Mouse (Mus musculus) intestine, embryonic 14.5 days (tissue): ENCODE measurements around the gene Osbpl11. TPM values are rescaled to one million over a fixed set of nuclear protein-coding genes. Genes with fewer than 3 reads are reported as not detected.
"Not testable (repeated sequence)": the region's sequence is repeated elsewhere in the genome, so short reads cannot be mapped to it uniquely, and the experiment has no call there.

Experiments used
- ATAC-seq: fragments of 200-750 bp; cut with Nextera tagmentation; replicated peaks from 2 replicates; pipeline ENCODE4 v1.8.0; 2017; ENCODE audit warnings: low read depth, moderate number of reproducible peaks, moderate TSS enrichment, moderate library complexity; ENCODE audit not compliant: low FRiP score, low TSS enrichment
- DNase-seq: peaks from one replicate; pipeline ENCODE4 v3.0.0-alpha.2; 2018; ENCODE audit warnings: low spot score
- H3K27ac ChIP-seq: fragments of 300-500 bp; sonication (generic); 2 replicates; pipeline ENCODE4 v1.5.1; 2014; ENCODE audit warnings: low read depth, mild to moderate bottlenecking, control low read depth
- H3K27me3 ChIP-seq: fragments of 300-500 bp; sonication (generic); replicated peaks from 2 replicates; pipeline ENCODE4 v1.6.1; 2014; ENCODE audit warnings: low read length, control low read depth; ENCODE audit not compliant: control insufficient read depth, insufficient read depth
- H3K36me3 ChIP-seq: fragments of 300-500 bp; sonication (generic); 2 replicates; pipeline ENCODE4 v1.6.1; 2014; ENCODE audit warnings: low read length, control low read depth; ENCODE audit not compliant: control insufficient read depth, insufficient read depth
- H3K4me1 ChIP-seq: fragments of 300-500 bp; sonication (generic); replicated peaks from 2 replicates; pipeline ENCODE4 v1.6.1; 2014; ENCODE audit warnings: low read length, control low read depth, mixed read lengths; ENCODE audit not compliant: control insufficient read depth, insufficient read depth
- H3K4me2 ChIP-seq: fragments of 300-500 bp; sonication (generic); 2 replicates; pipeline ENCODE4 v1.6.1; 2014; ENCODE audit warnings: low read length
- H3K4me3 ChIP-seq: fragments of 300-500 bp; sonication (generic); 2 replicates; pipeline ENCODE4 v1.5.1; 2014; ENCODE audit warnings: low read depth, low read length, control low read depth, mixed read lengths
- H3K9ac ChIP-seq: fragments of 300-500 bp; sonication (generic); 2 replicates; pipeline ENCODE4 v1.6.1; 2014; ENCODE audit warnings: mild to moderate bottlenecking, low read length
- H3K9me3 ChIP-seq: fragments of 300-500 bp; sonication (generic); 2 replicates; pipeline ENCODE4 v1.6.1; 2016; ENCODE audit warnings: low read length, control low read depth; ENCODE audit not compliant: control insufficient read depth
- WGBS: fragments of 180-500 bp; shearing (Covaris S2); extraction: QIAGEN DNeasy Blood & Tissue Kit; methylation state at CpG from one replicate; pipeline ENCODE4 v1.1.7; 2014; 5-methylcytosine and 5-hydroxymethylcytosine counted together
- polyA plus RNA-seq: library from polyadenylated mRNA; unstranded; fragments of >200 nt; fragmentation: Nextera tagmentation; extraction: Ambion mirVana; gene quantifications from 2 replicates; pipeline ENCODE4 v1.2.1, GENCODE M21; 2014

Gene Osbpl11
- polyA plus RNA-seq, 1 experiment from 2014 or later, result 14.9 TPM

- 49% methylated on average over 9 of the region's 9 CpGs for WGBS
- Histone ChIP-seq H3K27ac (no peak overlapping the region), H3K27me3 (no peaks in the 10 kb centered on the region), H3K9ac (no peak overlapping the region), H3K4me2 (no peak overlapping the region), H3K9me3 (no peaks in the 10 kb centered on the region), H3K4me3 (no peak overlapping the region), H3K4me1 (peaks cover 10% of the 10 kb centered on the region; the same call in 1 of the 2 replicates), H3K36me3 (no peaks in the 10 kb centered on the region)
- no peak for DNase-seq
- ATAC-seq, result no peak
These were observed 13.9 kb upstream of the Osbpl11 start for GRCm38 (mm10) chr16:33170716-33171587.

GRCm38 (mm10) chr16:33171800-33172199, 13.1 kb upstream of the Osbpl11 start:
- Histone ChIP-seq H3K9me3 (no peaks in the 10 kb centered on the region), H3K4me3 (no peak overlapping the region), H3K27me3 (no peaks in the 10 kb centered on the region), H3K36me3 (no peaks in the 10 kb centered on the region), H3K9ac (no peak overlapping the region), H3K27ac (no peak overlapping the region), H3K4me1 (peaks cover 10% of the 10 kb centered on the region; the same call in 1 of the 2 replicates), H3K4me2 (no peak overlapping the region)
- ATAC-seq (no peak), DNase-seq (no peak)
- whole genome bisulfite sequencing, result 73% methylated on average over 6 of the region's 6 CpGs

DNA sequence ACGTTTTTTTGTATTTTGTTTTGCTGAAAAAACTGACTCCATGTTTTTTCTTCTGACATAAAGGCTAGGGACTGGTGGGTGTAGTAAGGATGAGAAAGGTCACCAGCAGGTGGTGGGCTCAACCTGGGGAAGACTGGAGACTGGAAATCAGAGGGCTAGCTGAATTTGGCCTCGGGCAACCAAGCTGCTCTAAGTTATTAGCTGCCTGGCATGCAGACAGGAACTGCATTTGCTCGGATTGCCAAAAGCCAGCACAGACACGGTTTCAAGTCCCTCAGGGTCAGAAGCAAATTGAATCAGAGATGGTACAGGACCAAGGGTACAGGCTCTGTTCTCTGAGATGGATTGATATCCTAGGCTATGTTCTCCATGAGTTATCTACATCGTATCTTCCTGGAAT, 11.7 kb upstream of the Osbpl11 start:
- peaks cover 10% of the 10 kb centered on the region; the same call in 1 of the 2 replicates for H3K4me1 ChIP-seq
- no peak overlapping the region for H3K9ac ChIP-seq
- H3K4me3 ChIP-seq, result no peak overlapping the region
- ATAC-seq, result no peak
- H3K9me3 ChIP-seq, result no peaks in the 10 kb centered on the region
- no peak overlapping the region for H3K4me2 ChIP-seq
- no peaks in the 10 kb centered on the region for H3K36me3 ChIP-seq
- WGBS, result 74% methylated on average over 5 of the region's 5 CpGs
- H3K27ac ChIP-seq, result no peak overlapping the region
- no peak for DNase-seq
- no peaks in the 10 kb centered on the region for H3K27me3 ChIP-seq

DNA sequence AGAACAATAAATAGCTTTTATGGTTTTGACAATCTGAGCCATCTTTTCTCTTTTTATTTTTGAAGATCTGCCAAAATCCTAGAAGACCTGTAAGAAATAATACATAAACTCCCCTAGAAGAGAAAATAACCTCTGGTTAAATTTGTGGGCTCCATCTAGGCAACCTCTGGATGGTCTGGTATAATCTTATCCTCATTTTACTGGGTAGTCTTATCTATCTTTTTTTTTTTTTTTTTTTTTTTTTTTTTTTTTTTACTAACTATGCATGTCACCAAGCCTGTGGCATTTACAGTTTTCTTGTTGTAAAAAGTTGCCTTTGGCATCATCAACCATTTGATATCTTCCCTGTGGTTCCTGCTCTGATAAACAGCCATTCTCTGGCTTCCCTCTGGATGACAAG, 10.2 kb upstream of the Osbpl11 start:
- DNase-seq (no peak), ATAC-seq (no peak)
- Histone ChIP-seq H3K9ac (no peak overlapping the region), H3K27ac (no peak overlapping the region), H3K36me3 (no peaks in the 10 kb centered on the region), H3K27me3 (no peaks in the 10 kb centered on the region), H3K4me1 (peaks cover 10% of the 10 kb centered on the region; the same call in 1 of the 2 replicates), H3K4me3 (no peak overlapping the region), H3K4me2 (no peak overlapping the region), H3K9me3 (no peaks in the 10 kb centered on the region)

DNA sequence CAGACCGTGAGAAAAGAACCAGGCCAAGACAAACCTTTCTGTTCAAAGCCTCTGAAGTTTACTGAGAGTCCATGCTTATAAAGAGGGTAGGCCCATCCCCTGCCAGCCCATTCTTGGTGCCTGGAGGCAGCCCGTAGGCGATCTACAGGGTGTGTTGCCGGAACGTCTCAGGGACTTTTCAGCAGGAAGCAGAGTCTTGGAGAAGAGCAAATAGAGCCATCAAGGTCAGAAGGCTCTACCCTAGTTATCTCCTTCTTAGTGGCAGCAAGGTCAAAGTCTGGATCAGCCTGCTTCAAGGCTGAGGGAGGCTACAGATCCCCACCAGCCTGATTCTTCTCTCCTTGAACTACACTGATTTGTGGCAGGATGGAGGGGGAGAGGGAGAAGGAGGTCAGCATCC, 8.0 kb upstream of the Osbpl11 start:
- ATAC-seq, DNase-seq, H3K27ac ChIP-seq, H3K4me3 ChIP-seq, H3K27me3 ChIP-seq, H3K9ac ChIP-seq, H3K9me3 ChIP-seq, H3K4me1 ChIP-seq, H3K4me2 ChIP-seq, H3K36me3 ChIP-seq: not testable (repeated sequence)
- WGBS, result 67% methylated on average over 5 of the region's 5 CpGs

GRCm38 (mm10) chr16:33177722-33178121, 7.1 kb upstream of the Osbpl11 start:
- Histone ChIP-seq H3K9ac (no peak overlapping the region), H3K9me3 (no peaks in the 10 kb centered on the region), H3K4me2 (no peak overlapping the region), H3K27me3 (no peaks in the 10 kb centered on the region), H3K27ac (no peak overlapping the region), H3K4me3 (no peak overlapping the region), H3K36me3 (no peaks in the 10 kb centered on the region), H3K4me1 (no peaks in the 10 kb centered on the region)
- ATAC-seq (0 out of 2 replicates have a peak, but pooled peaks have one; percentile 43), DNase-seq (no peak)
- WGBS, result 87% methylated on average over 4 of the region's 4 CpGs

DNA sequence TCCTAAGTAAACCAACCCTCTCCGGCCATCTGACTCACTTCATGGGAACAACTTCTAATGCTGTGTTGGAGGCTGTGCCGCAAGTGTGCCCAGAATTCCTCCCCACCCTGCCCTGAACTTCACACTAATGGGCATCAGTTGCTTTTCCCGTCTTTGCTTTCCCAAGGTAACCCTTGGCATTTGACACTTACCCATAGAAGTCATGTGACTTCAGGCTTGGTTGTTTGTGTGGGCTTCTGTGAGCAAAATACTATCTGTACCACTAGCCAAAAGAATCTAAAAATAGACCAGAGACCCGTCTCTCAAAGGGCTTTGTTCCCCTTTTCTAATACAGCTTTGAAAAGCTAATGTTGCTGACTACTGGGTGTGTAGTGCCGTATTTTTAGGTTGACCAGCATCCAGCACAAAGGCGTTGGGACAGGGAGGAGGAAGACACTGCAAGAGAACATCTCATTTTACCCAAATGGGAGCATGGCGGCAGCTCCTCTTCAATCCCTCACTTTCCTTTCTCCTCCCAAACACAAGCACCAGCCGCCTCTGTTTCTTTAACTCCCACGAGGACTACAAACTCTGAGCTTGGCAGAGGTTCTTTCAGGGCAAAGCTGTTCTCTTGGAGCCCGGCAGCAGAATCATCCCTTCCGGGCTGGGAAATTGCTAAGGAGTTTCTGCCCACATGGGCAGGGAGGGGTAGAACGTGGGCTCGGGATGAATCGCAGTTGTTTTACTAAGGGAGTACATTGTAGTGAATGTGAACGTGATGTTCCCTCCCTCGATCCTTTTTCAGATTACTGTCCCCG, 6.4 kb upstream of the Osbpl11 start:
- Histone ChIP-seq H3K27me3 (no peaks in the 10 kb centered on the region), H3K4me3 (no peak overlapping the region), H3K9me3 (no peaks in the 10 kb centered on the region), H3K9ac (no peak overlapping the region), H3K27ac (no peak overlapping the region), H3K4me1 (no peaks in the 10 kb centered on the region), H3K4me2 (no peak overlapping the region), H3K36me3 (no peaks in the 10 kb centered on the region)
- WGBS, result 72% methylated on average over 17 of the region's 17 CpGs
- no peak for ATAC-seq
- DNase-seq, result no peak

DNA sequence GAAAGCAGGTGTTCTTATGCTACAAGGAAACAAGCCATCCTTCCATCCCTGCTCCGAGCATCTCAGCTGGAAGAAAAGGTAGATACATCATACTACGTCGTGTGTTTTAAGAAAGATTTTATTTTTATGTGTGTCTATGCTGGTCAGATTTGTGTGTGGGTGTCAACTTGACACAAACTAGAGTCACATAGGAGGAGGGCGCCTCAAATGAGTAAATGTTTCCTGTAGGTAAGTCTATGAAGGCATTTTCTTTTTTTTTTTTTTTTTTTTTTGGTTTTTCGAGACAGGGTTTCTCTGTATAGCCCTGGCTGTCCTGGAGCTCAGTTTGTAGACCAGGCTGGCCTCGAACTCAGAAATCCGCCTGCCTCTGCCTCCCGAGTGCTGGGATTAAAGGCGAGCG, 5.6 kb upstream of the Osbpl11 start:
- not testable (repeated sequence) for DNase-seq, H3K9me3 ChIP-seq, H3K27me3 ChIP-seq, H3K36me3 ChIP-seq, H3K4me2 ChIP-seq, H3K4me1 ChIP-seq, H3K27ac ChIP-seq, H3K4me3 ChIP-seq, H3K9ac ChIP-seq, ATAC-seq
- WGBS, result 90% methylated on average over 9 of the region's 10 CpGs
